8 mouse cellular contexts compared by ENCODE assay signal in the genomic region with DNA sequence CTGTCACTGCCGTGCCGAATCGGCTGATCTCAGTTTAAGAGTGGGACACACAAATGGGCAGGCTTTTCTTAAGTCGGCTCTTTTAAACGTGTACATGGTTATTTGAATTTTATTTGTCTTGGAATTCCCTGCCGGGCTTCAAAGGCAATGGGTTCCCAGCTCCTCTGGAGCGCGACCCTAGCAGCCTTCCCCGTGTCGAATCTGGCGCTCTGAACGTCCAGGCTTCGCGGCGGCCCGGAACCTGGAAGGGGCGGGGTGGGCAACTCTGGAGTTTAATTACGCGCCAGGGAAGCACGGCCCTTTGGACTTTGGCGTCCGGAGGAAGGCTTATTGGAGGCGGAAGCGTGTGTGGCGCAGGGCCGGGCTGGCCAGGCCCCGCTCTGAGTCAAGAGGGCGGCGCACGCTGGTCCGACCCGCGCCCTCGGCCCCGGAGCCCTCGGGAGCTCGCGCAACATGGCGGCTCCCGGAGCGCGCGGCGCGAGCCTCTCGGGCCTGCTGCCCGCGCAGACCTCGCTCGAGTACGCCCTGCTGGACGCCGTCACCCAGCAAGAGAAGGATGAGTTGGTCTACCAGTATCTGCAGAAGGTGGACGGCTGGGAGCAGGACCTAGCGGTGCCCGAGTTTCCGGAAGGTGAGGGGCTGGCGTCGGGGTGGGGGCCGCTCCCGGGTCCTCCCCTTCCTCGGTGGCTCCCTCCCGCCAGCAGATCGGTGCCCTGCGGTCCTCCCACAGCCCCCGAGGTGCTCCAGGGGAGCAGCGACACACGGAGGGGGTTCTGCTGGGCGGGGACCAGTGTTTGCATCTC. TPM values are rescaled to one million over a fixed set of nuclear protein-coding genes. Genes with fewer than 3 reads are reported as not detected.
DNase-seq lines count a peak whose midpoint lies in the region; ATAC-seq and TF ChIP-seq lines count a peak whose summit lies in the region.

A gene (plus strand): TSS at position 32 of the 803 bp plus-strand sequence.

- H3K27ac ChIP-seq in CH12.LX (ENCODE audit: insufficient read depth, low read depth): peak within 1 kb of the TSS; percentile 84
- H3K27ac ChIP-seq in forebrain, embryonic 10.5 days: peak within 1 kb of the TSS; percentile 99
- peak within 1 kb of the TSS; percentile 97 to 98 for H3K27ac ChIP-seq in heart, embryonic 14.5 days (replicated peaks in 1 of 2; ENCODE audit: control insufficient read depth in 1 of 2, insufficient read depth in 1 of 2, low read depth in 2 of 2, low read length in 2 of 2)
- H3K27ac ChIP-seq in liver, embryonic 14.5 days: peak within 1 kb of the TSS; percentile 80
- H3K27ac ChIP-seq in stomach, embryonic 15.5 days: peak within 1 kb of the TSS; percentile 98

- peaks cover 2% of the 10 kb centered on the region for H3K9me3 ChIP-seq in CH12.LX (replicated peaks; ENCODE audit: low read length)
- H3K9me3 ChIP-seq in forebrain, embryonic 10.5 days: no peaks in the 10 kb centered on the region; the same call in 1 of the 2 replicates
- H3K9me3 ChIP-seq in heart, embryonic 14.5 days (ENCODE audit: control insufficient read depth, low read length): no peaks in the 10 kb centered on the region
- no peaks in the 10 kb centered on the region for H3K9me3 ChIP-seq in liver, embryonic 14.5 days (ENCODE audit: control insufficient read depth, low read length)
- no peaks in the 10 kb centered on the region for H3K9me3 ChIP-seq in stomach, embryonic 15.5 days

- TF ChIP-seq CTCF in CH12.LX (conservative IDR thresholded peaks at IDR 0.05 in 1 of 2, IDR thresholded peaks at IDR 0.05 in 1 of 2; ENCODE audit: low read depth in 2 of 2, low read length in 2 of 2): no peak
- TF ChIP-seq CTCF in liver, embryonic 14.5 days (IDR thresholded peaks at IDR 0.05; ENCODE audit: low read depth): no peak

- peaks cover 0 to 40% of the 10 kb centered on the region in 2 experiments; a peak in 2 of 4 replicates for H3K4me1 ChIP-seq in CH12.LX (ENCODE audit: control insufficient read depth in 1 of 2, insufficient read depth in 2 of 2)
- peaks cover 30% of the 10 kb centered on the region for H3K4me1 ChIP-seq in forebrain, embryonic 10.5 days
- peaks cover 6 to 19% of the 10 kb centered on the region in 2 experiments for H3K4me1 ChIP-seq in heart, embryonic 14.5 days (ENCODE audit: control insufficient read depth in 2 of 2, insufficient read depth in 2 of 2, low read length in 2 of 2)
- peaks cover 7 to 27% of the 10 kb centered on the region in 2 experiments for H3K4me1 ChIP-seq in liver, embryonic 14.5 days (replicated peaks; ENCODE audit: control insufficient read depth in 2 of 2, insufficient read depth in 2 of 2, low read length in 1 of 2)
- peaks cover 12% of the 10 kb centered on the region for H3K4me1 ChIP-seq in stomach, embryonic 15.5 days

- no peaks in the 10 kb centered on the region for H3K27me3 ChIP-seq in CH12.LX (replicated peaks)
- no peaks in the 10 kb centered on the region for H3K27me3 ChIP-seq in forebrain, embryonic 10.5 days (ENCODE audit: poor library complexity, severe bottlenecking)
- H3K27me3 ChIP-seq in heart, embryonic 14.5 days (ENCODE audit: control insufficient read depth, insufficient read depth, low read length): no peaks in the 10 kb centered on the region
- no peaks in the 10 kb centered on the region for H3K27me3 ChIP-seq in liver, embryonic 14.5 days (ENCODE audit: control insufficient read depth, insufficient read depth, low read length)
- no peaks in the 10 kb centered on the region for H3K27me3 ChIP-seq in stomach, embryonic 15.5 days (replicated peaks)

- DNase-seq in CH12.LX (ENCODE audit: extremely low read depth): peak; percentile 68
- DNase-seq in c-Kit-positive CD71-negative TER-119-negative erythroid progenitor cells, embryonic 14.5 days (ENCODE audit: low read depth): peak; percentile 66
- peak; percentile 84 for DNase-seq in forebrain, embryonic 10.5 days (ENCODE audit: extremely low spot score, low spot score)
- peak; percentile 94 for DNase-seq in kidney, postnatal 10 days
- DNase-seq in liver, embryonic 14.5 days (ENCODE audit: low read depth in 3 of 3, low spot score in 3 of 3): peak; percentile 68 to 76 (median 74)
- peak; percentile 89 for DNase-seq in neural tube, embryonic 10.5 days (ENCODE audit: extremely low spot score, low spot score)

- peaks cover 22% of the 10 kb centered on the region for H3K79me2 ChIP-seq in CH12.LX (replicated peaks; ENCODE audit: control insufficient read depth, extremely low read depth, insufficient read depth, poor library complexity, severe bottlenecking)

- peak; percentile 86 for ATAC-seq in heart, embryonic 14.5 days (ENCODE audit: insufficient number of reproducible peaks, insufficient read depth, low FRiP score, low read depth)
- peak; percentile 84 for ATAC-seq in liver, embryonic 14.5 days (ENCODE audit: insufficient read depth)
- ATAC-seq in stomach, embryonic 15.5 days (ENCODE audit: insufficient read depth, low FRiP score, low read depth): peak; percentile 92

- H3K9ac ChIP-seq in CH12.LX (ENCODE audit: insufficient read depth, low read depth): peak within 1 kb of the TSS; percentile 89
- H3K9ac ChIP-seq in heart, embryonic 14.5 days (ENCODE audit: low read length): peak within 1 kb of the TSS; percentile 94
- H3K9ac ChIP-seq in liver, embryonic 14.5 days (replicated peaks): peak within 1 kb of the TSS; percentile 89
- H3K9ac ChIP-seq in stomach, embryonic 15.5 days: peak within 1 kb of the TSS; percentile 96

- H3K36me3 ChIP-seq in CH12.LX (replicated peaks in 1 of 2; ENCODE audit: control insufficient read depth in 1 of 2, insufficient read depth in 1 of 2, low read length in 1 of 2): peaks cover 20 to 43% of the 10 kb centered on the region in 2 experiments
- peaks cover 41% of the 10 kb centered on the region for H3K36me3 ChIP-seq in forebrain, embryonic 10.5 days (replicated peaks)
- H3K36me3 ChIP-seq in heart, embryonic 14.5 days (ENCODE audit: control insufficient read depth, insufficient read depth, low read length): peaks cover 42% of the 10 kb centered on the region
- peaks cover 24% of the 10 kb centered on the region for H3K36me3 ChIP-seq in liver, embryonic 14.5 days (replicated peaks; ENCODE audit: control insufficient read depth, insufficient read depth, low read depth)
- peaks cover 17% of the 10 kb centered on the region for H3K36me3 ChIP-seq in stomach, embryonic 15.5 days

- peak within 1 kb of the TSS; percentile 98 for H3K4me2 ChIP-seq in CH12.LX (ENCODE audit: insufficient read depth, low read depth, poor library complexity, severe bottlenecking)
- H3K4me2 ChIP-seq in heart, embryonic 14.5 days (ENCODE audit: low read length): peak within 1 kb of the TSS; percentile 89
- H3K4me2 ChIP-seq in liver, embryonic 14.5 days (ENCODE audit: low read depth): peak within 1 kb of the TSS; percentile 84
- H3K4me2 ChIP-seq in stomach, embryonic 15.5 days: peak within 1 kb of the TSS; percentile 89

- no peak for TF ChIP-seq RAD21 in CH12.LX (IDR thresholded peaks at IDR 0.05; ENCODE audit: low read depth, low read length)

- dilution Hi-C loops in CH12.LX (cut with MboI; ENCODE audit: extremely low pct_ligation_motif_present, extremely low pct_unique_long_range_greater_than_20kb, low sequenced_read_pairs): no loop called here

- under 1% methylated on average over 69 of the region's 69 CpGs for WGBS in forebrain, embryonic 10.5 days
- WGBS in heart, embryonic 14.5 days: under 1% methylated on average over 69 of the region's 69 CpGs
- WGBS in liver, embryonic 14.5 days (ENCODE audit: insufficient replicate concordance): under 1% methylated on average over 69 of the region's 69 CpGs
- under 1% methylated on average over 67 of the region's 69 CpGs for WGBS in stomach, embryonic 15.5 days

- TF ChIP-seq EP300 in CH12.LX (IDR thresholded peaks at IDR 0.05; ENCODE audit: low read length): no peak
- 0 out of 2 replicates have a peak, but pooled peaks have one; percentile 11 for TF ChIP-seq EP300 in liver, embryonic 14.5 days (IDR thresholded peaks at IDR 0.05; ENCODE audit: low read depth)

- in situ Hi-C loops in CH12.LX (cut with MboI; ENCODE audit: low pct_ligation_motif_present, low pct_unique_long_range_greater_than_20kb, low sequenced_read_pairs): no loop called here

- TF ChIP-seq POLR2A in CH12.LX (IDR thresholded peaks at IDR 0.05; ENCODE audit: low read depth, low read length): peak; percentile 78

- H3K4me3 ChIP-seq in CH12.LX (replicated peaks in 1 of 3; ENCODE audit: low read depth in 2 of 3, low read length in 2 of 3, poor library complexity in 1 of 3): peak within 1 kb of the TSS; percentile 88 to 98 (median 92)
- peak within 1 kb of the TSS; percentile 99 for H3K4me3 ChIP-seq in forebrain, embryonic 10.5 days
- H3K4me3 ChIP-seq in heart, embryonic 14.5 days (ENCODE audit: control insufficient read depth in 1 of 2, insufficient read depth in 1 of 2, low read depth in 1 of 2, low read length in 2 of 2): peak within 1 kb of the TSS; percentile 66 to 83
- peak within 1 kb of the TSS; percentile 72 to 88 for H3K4me3 ChIP-seq in liver, embryonic 14.5 days (ENCODE audit: insufficient read depth in 1 of 2, low read depth in 2 of 2, low read length in 2 of 2)
- peak within 1 kb of the TSS; percentile 94 for H3K4me3 ChIP-seq in stomach, embryonic 15.5 days (replicated peaks)

TF ChIP-seq in CH12.LX, 34 proteins besides CTCF, POLR2A, EP300 and RAD21 (continues in another document):
- TF ChIP-seq PAX5 (IDR thresholded peaks at IDR 0.05; ENCODE audit: low read length) (no peak), USF2 (conservative IDR thresholded peaks at IDR 0.05; ENCODE audit: low read depth, low read length) (no peak), BHLHE40 (IDR thresholded peaks at IDR 0.05; ENCODE audit: low read depth, low read length) (peak; percentile 3; the same call in 1 of the 2 replicates), NELFE (IDR thresholded peaks at IDR 0.05; ENCODE audit: low read depth, low read length) (no peak), MEF2A (IDR thresholded peaks at IDR 0.05; ENCODE audit: borderline replicate concordance, low read depth, low read length) (no peak; the same call in 1 of the 2 replicates), E2F4 (IDR thresholded peaks at IDR 0.05; ENCODE audit: insufficient replicate concordance, low read depth, low read length) (no peak), JUN (IDR thresholded peaks at IDR 0.05; ENCODE audit: insufficient read depth, low read depth, low read length) (no peak), MAX (IDR thresholded peaks at IDR 0.05; ENCODE audit: low read length) (peak; percentile 21; the same call in 1 of the 2 replicates), UBTF (IDR thresholded peaks at IDR 0.05; ENCODE audit: low read depth, low read length) (no peak)

RNA-seq across cellular contexts. Expression of the gene that starts here (rescaled TPM):
- total RNA-seq in CH12.LX (2012; rRNA removed) (9.5 and 9.9 TPM in 2 replicates), CH12.LX (2014; rRNA removed) (12.6 and 12.9 TPM in 2 replicates)
- 18.3 and 22.9 TPM in 2 replicates for polyA plus RNA-seq in CH12.LX (2012; ENCODE audit: insufficient read length, low read depth)
- 13.7 and 15.8 TPM in 2 replicates for polyA plus RNA-seq in forebrain, embryonic 10.5 days (2016; fragmentation: Nextera tagmentation; extraction: Ambion mirVana)
- 17.8 and 18.6 TPM in 2 replicates for polyA plus RNA-seq in heart, embryonic 14.5 days (2014; fragmentation: Nextera tagmentation; extraction: Ambion mirVana)
- 3.9 and 5.0 TPM in 2 replicates for polyA plus RNA-seq in liver, embryonic 14.5 days (2012; rRNA removed)
- 6.9 and 7.3 TPM in 2 replicates for polyA plus RNA-seq in liver, embryonic 14.5 days (2014; fragmentation: Nextera tagmentation; extraction: Ambion mirVana)
- polyA plus RNA-seq in stomach, embryonic 15.5 days (2015; fragmentation: Nextera tagmentation; extraction: Ambion mirVana): 16.6 and 16.9 TPM in 2 replicates

Comparison
In these comparisons a context has a peak if more than half of its experiments do, and no peak if none do; other contexts are left out.
1. Peak in every context shown above with its lines: DNase-seq, ATAC-seq, H3K4me3 ChIP-seq and H3K27ac ChIP-seq.